Mouse (Mus musculus): ENCODE measurements around the gene Fancc. TPM values are rescaled to one million over a fixed set of nuclear protein-coding genes. Genes with fewer than 3 reads are reported as not detected.
A peak's percentile ranks its signal among the peaks of the same experiment; 100 is the strongest.

The Fancc gene
- polyA plus RNA-seq, 1 experiment = 8.1 TPM

GRCm38 (mm10) chr13:63513374-63514098, 16.5 kb upstream of the Fancc start:
- Histone ChIP-seq H3ac (ENCODE audit: control insufficient read depth, insufficient read length) (no peak overlapping the region), H3K79me2 (ENCODE audit: control insufficient read depth, insufficient read depth) (no peaks in the 10 kb centered on the region), H3K36me3 (ENCODE audit: control insufficient read depth, insufficient read depth) (peaks cover 16% of the 10 kb centered on the region), H3K4me3 (no peak overlapping the region), H3K4me2 (ENCODE audit: low read depth) (peak overlapping the region; percentile 39), H3K27me3 (ENCODE audit: control insufficient read depth, insufficient read depth, insufficient read length) (no peaks in the 10 kb centered on the region)
- TF ChIP-seq TCF12 (IDR thresholded peaks at IDR 0.05; ENCODE audit: insufficient read depth, poor library complexity, severe bottlenecking) (no peak), USF1 (IDR thresholded peaks at IDR 0.05; ENCODE audit: low read depth) (no peak), TCF3 (IDR thresholded peaks at IDR 0.05; ENCODE audit: insufficient read length, low read depth) (no peak), CEBPB (IDR thresholded peaks at IDR 0.05; ENCODE audit: insufficient read depth, poor library complexity, severe bottlenecking) (no peak), MYOD1 (IDR thresholded peaks at IDR 0.05; ENCODE audit: control insufficient read depth in 1 of 3, insufficient read length in 2 of 3, low read depth in 2 of 3) (no peak), MAX (IDR thresholded peaks at IDR 0.05; ENCODE audit: low read depth) (no peak), REST (IDR thresholded peaks at IDR 0.05; ENCODE audit: insufficient read depth, insufficient read length) (no peak), MYOG (IDR thresholded peaks at IDR 0.05; ENCODE audit: control insufficient read depth in 1 of 3, insufficient read depth in 1 of 3, insufficient read length in 2 of 3, low read depth in 2 of 3) (no peak), E2F4 (IDR thresholded peaks at IDR 0.05; ENCODE audit: insufficient read depth) (no peak), SRF (IDR thresholded peaks at IDR 0.05; ENCODE audit: control insufficient read depth, insufficient read length, low read depth) (no peak), POLR2A (IDR thresholded peaks at IDR 0.05; ENCODE audit: insufficient read length, low read depth) (no peak)

DNA sequence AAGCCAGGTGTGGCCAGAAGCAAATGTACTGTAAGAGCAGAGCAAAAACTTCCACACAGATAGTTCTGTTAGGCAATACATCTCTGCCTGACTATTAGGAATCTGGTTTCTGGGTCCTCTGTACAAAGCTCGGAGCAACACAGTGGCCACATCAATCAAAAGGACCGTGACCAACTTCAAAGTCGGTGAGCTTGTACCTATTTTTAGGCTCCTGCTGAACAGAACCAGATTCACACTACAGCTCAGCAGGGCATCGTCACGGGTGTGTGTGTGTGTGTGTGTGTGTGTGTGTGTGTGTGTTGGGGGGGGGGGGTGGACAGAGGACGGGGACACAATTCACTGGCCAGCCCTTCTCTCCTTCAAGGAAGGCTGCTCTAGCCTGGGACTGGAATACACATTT, 15.3 kb upstream of the Fancc start:
- Histone ChIP-seq H3K79me2 (ENCODE audit: control insufficient read depth, insufficient read depth) (no peaks in the 10 kb centered on the region), H3K4me3 (no peak overlapping the region), H3K27me3 (ENCODE audit: control insufficient read depth, insufficient read depth, insufficient read length) (no peaks in the 10 kb centered on the region), H3K4me2 (ENCODE audit: low read depth) (no peak overlapping the region), H3ac (ENCODE audit: control insufficient read depth, insufficient read length) (no peak overlapping the region), H3K36me3 (ENCODE audit: control insufficient read depth, insufficient read depth) (peaks cover 20% of the 10 kb centered on the region)
- no peak for TF ChIP-seq MYOG (IDR thresholded peaks at IDR 0.05; ENCODE audit: control insufficient read depth in 1 of 3, insufficient read depth in 1 of 3, insufficient read length in 2 of 3, low read depth in 2 of 3)
- TF ChIP-seq USF1 (IDR thresholded peaks at IDR 0.05; ENCODE audit: low read depth) = no peak
- no peak for TF ChIP-seq POLR2AphosphoS2 (IDR thresholded peaks at IDR 0.05; ENCODE audit: insufficient read length, low read depth)
- TF ChIP-seq E2F4 (IDR thresholded peaks at IDR 0.05; ENCODE audit: insufficient read depth) = no peak
- no peak for TF ChIP-seq SRF (IDR thresholded peaks at IDR 0.05; ENCODE audit: control insufficient read depth, insufficient read length, low read depth)
- no peak for TF ChIP-seq REST (IDR thresholded peaks at IDR 0.05; ENCODE audit: insufficient read depth, insufficient read length)
- no peak for TF ChIP-seq POLR2A (IDR thresholded peaks at IDR 0.05; ENCODE audit: insufficient read length, low read depth)
- no peak for TF ChIP-seq MAX (IDR thresholded peaks at IDR 0.05; ENCODE audit: low read depth)
- no peak for TF ChIP-seq MYOD1 (IDR thresholded peaks at IDR 0.05; ENCODE audit: control insufficient read depth in 1 of 3, insufficient read length in 2 of 3, low read depth in 2 of 3)
- TF ChIP-seq TCF12 (IDR thresholded peaks at IDR 0.05; ENCODE audit: insufficient read depth, poor library complexity, severe bottlenecking) = no peak
- no peak for TF ChIP-seq CEBPB (IDR thresholded peaks at IDR 0.05; ENCODE audit: insufficient read depth, poor library complexity, severe bottlenecking)
- no peak for TF ChIP-seq TCF3 (IDR thresholded peaks at IDR 0.05; ENCODE audit: insufficient read length, low read depth)

DNA sequence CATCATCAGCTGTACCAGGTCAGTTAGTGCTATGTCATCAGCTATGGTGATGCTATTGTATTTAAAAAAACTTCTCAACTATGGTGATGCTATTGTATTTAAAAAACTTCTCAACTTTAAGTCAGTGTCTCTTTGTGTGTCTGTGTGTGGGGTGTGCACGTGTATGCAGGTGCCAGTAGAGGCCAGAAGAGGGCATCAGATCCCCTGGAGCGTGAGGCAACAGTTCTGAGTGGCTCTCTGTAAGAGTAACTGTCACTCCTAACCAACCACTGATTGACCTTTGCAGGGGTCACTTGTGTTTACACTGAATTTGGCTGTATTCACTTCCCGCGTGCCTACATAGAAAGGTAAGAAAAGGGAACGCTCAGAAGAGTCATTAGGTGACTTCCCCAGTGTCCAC, 10.7 kb upstream of the Fancc start:
- TF ChIP-seq TCF12 (IDR thresholded peaks at IDR 0.05; ENCODE audit: insufficient read depth, poor library complexity, severe bottlenecking) = no peak
- TF ChIP-seq MAX (IDR thresholded peaks at IDR 0.05; ENCODE audit: low read depth) = no peak
- no peak for TF ChIP-seq SRF (IDR thresholded peaks at IDR 0.05; ENCODE audit: control insufficient read depth, insufficient read length, low read depth)
- TF ChIP-seq USF1 (IDR thresholded peaks at IDR 0.05; ENCODE audit: low read depth) = no peak
- no peak for TF ChIP-seq REST (IDR thresholded peaks at IDR 0.05; ENCODE audit: insufficient read depth, insufficient read length)
- no peak for TF ChIP-seq POLR2AphosphoS2 (IDR thresholded peaks at IDR 0.05; ENCODE audit: insufficient read length, low read depth)
- TF ChIP-seq E2F4 (IDR thresholded peaks at IDR 0.05; ENCODE audit: insufficient read depth) = no peak
- TF ChIP-seq CEBPB (IDR thresholded peaks at IDR 0.05; ENCODE audit: insufficient read depth, poor library complexity, severe bottlenecking) = no peak
- no peak for TF ChIP-seq TCF3 (IDR thresholded peaks at IDR 0.05; ENCODE audit: insufficient read length, low read depth)
- no peak for TF ChIP-seq MYOD1 (IDR thresholded peaks at IDR 0.05; ENCODE audit: control insufficient read depth in 1 of 3, insufficient read length in 2 of 3, low read depth in 2 of 3)
- no peak overlapping the region for H3K4me3 ChIP-seq
- H3K79me2 ChIP-seq (ENCODE audit: control insufficient read depth, insufficient read depth) = no peaks in the 10 kb centered on the region
- no peaks in the 10 kb centered on the region for H3K27me3 ChIP-seq (ENCODE audit: control insufficient read depth, insufficient read depth, insufficient read length)
- peaks cover 16% of the 10 kb centered on the region for H3K36me3 ChIP-seq (ENCODE audit: control insufficient read depth, insufficient read depth)
- no peak overlapping the region for H3K4me2 ChIP-seq (ENCODE audit: low read depth)
- no peak overlapping the region for H3ac ChIP-seq (ENCODE audit: control insufficient read depth, insufficient read length)

DNA sequence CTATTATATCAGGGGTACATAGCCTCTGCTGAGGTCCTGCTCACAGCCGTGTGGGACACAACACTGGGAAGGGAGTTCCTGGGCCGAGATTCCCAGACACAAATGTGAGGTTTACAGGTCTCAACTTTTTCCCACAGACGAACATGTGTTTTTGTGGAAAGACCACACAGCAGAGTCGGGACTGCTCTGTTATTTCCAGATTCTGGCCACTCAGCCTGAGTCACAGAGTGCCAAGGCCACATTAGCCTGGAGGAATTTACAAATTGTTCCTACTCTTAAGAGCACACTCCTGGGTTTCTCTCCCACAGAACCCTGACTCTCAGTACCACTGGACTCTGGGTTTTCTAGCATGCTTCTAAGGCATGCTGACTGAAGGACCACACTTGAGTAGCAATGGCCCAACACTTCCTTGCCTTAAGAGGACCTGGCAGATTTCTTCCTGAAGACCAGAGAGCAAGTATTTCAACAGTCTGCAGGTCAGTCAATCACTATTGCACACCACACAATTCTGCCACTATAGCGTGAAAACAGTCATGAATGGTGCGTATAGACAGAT, 10.0 kb upstream of the Fancc start:
- H3ac ChIP-seq (ENCODE audit: control insufficient read depth, insufficient read length) = no peak overlapping the region
- no peak overlapping the region for H3K4me3 ChIP-seq
- TF ChIP-seq SRF (IDR thresholded peaks at IDR 0.05; ENCODE audit: control insufficient read depth, insufficient read length, low read depth) (no peak), POLR2AphosphoS2 (IDR thresholded peaks at IDR 0.05; ENCODE audit: insufficient read length, low read depth) (no peak), E2F4 (IDR thresholded peaks at IDR 0.05; ENCODE audit: insufficient read depth) (no peak), MAX (IDR thresholded peaks at IDR 0.05; ENCODE audit: low read depth) (no peak), MYOG (IDR thresholded peaks at IDR 0.05; ENCODE audit: control insufficient read depth in 1 of 3, insufficient read depth in 1 of 3, insufficient read length in 2 of 3, low read depth in 2 of 3) (no peak), CEBPB (IDR thresholded peaks at IDR 0.05; ENCODE audit: insufficient read depth, poor library complexity, severe bottlenecking) (no peak), TCF12 (IDR thresholded peaks at IDR 0.05; ENCODE audit: insufficient read depth, poor library complexity, severe bottlenecking) (no peak), USF1 (IDR thresholded peaks at IDR 0.05; ENCODE audit: low read depth) (no peak), TCF3 (IDR thresholded peaks at IDR 0.05; ENCODE audit: insufficient read length, low read depth) (no peak), MYOD1 (IDR thresholded peaks at IDR 0.05; ENCODE audit: control insufficient read depth in 1 of 3, insufficient read length in 2 of 3, low read depth in 2 of 3) (no peak)
- no peaks in the 10 kb centered on the region for H3K79me2 ChIP-seq (ENCODE audit: control insufficient read depth, insufficient read depth)
- H3K36me3 ChIP-seq (ENCODE audit: control insufficient read depth, insufficient read depth) = peaks cover 12% of the 10 kb centered on the region
- H3K27me3 ChIP-seq (ENCODE audit: control insufficient read depth, insufficient read depth, insufficient read length) = no peaks in the 10 kb centered on the region
- no peak overlapping the region for H3K4me2 ChIP-seq (ENCODE audit: low read depth)

Measured in myocyte (in vitro differentiated cells).